Mouse (Mus musculus) olfactory bulb, adult 2 months (tissue): ENCODE results near the gene Zfp839. TPM values are rescaled to one million over a fixed set of nuclear protein-coding genes. Genes with fewer than 3 reads are reported as not detected.

ENCODE experiments used
- H3K27ac ChIP-seq: fragments of 200-500 bp; 2 replicates; pipeline ENCODE4 v1.5.1; 2012; ENCODE audit warnings: low read depth, low read length; ENCODE audit not compliant: insufficient read depth
- H3K4me1 ChIP-seq: fragments of 200-500 bp; 2 replicates; pipeline ENCODE4 v1.6.1; 2012; ENCODE audit warnings: low read length; ENCODE audit not compliant: control insufficient read depth, insufficient read depth
- H3K4me3 ChIP-seq: fragments of 200-500 bp; 2 replicates; pipeline ENCODE4 v1.5.1; 2012; ENCODE audit warnings: mild to moderate bottlenecking, low read depth, low read length, moderate library complexity; ENCODE audit not compliant: insufficient read depth
- CTCF ChIP-seq: fragments of 200-500 bp; IDR thresholded peaks from 2 replicates; pipeline ENCODE4 v1.5.1; 2012; ENCODE audit warnings: low read depth, mild to moderate bottlenecking, low read length, moderate library complexity; ENCODE audit not compliant: insufficient read depth
- POLR2A ChIP-seq: fragments of 200-500 bp; IDR thresholded peaks from 2 replicates; pipeline ENCODE4 v1.6.1; 2012; ENCODE audit warnings: mild to moderate bottlenecking, low read depth, low read length, moderate library complexity; ENCODE audit not compliant: insufficient read depth
- WGBS: fragments of 180-500 bp; shearing (Covaris S2); methylation state at CpG from one replicate; pipeline ENCODE4 v1.1.7; 2018; 5-methylcytosine and 5-hydroxymethylcytosine counted together
- polyA plus RNA-seq: library from polyadenylated mRNA; stranded (reverse); fragments of >200 nt; gene quantifications from 2 replicates; pipeline ENCODE4 v1.2.4, GENCODE M21; 2012; ENCODE audit warnings: low replicate concordance; ENCODE audit not compliant: missing spikeins, insufficient read depth, insufficient read length

The Zfp839 gene
- polyA plus RNA-seq, 1 experiment: not detected

DNA sequence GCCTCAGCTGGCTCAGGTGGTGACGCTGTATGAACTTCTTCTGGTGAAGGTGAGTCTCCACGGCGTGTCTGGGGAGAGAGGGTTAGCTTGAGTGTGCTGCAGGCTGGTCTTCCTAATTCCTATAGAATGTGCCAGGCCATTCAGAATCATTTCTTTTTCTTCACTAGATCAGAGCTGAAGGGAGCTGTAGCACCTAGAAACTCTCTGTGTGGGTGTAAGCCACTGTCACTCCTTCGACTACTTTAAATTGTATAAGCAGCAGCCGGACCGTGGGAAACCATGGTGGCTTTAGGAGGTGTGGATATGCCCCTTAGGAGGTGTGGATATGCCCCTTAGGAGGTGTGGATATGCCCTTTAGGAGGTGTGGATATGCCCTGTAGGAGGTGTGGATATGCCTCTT lies 14.0 kb downstream of the Zfp839 start:
- Histone ChIP-seq H3K27ac (no peak overlapping the region), H3K4me3 (no peak overlapping the region), H3K4me1 (peaks cover 24% of the 10 kb centered on the region)
- 83% methylated on average over 6 of the region's 6 CpGs for WGBS
- TF ChIP-seq POLR2A (no peak), CTCF (no peak)

DNA sequence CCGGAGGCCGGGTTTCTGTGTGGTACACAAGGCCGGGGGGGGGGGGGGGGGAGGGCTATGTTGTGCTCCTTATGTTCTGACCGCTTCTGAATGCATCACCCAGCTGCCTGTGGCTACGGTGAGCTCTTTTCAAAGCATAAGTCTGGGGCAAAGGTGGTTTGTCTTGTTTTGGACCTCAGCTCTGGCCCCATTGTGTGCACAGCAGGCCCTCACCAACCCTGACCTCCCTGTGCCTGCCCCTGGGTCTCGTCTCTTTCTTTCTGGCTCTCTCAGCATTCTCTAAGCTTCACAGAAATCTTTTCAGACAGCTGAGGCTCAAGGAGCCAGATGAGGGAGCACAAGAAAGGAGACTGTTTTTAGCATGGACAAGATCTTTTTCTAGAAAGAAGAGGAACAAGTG lies 15.5 kb downstream of the Zfp839 start:
- WGBS: 41% methylated on average over 6 of the region's 6 CpGs
- H3K4me1 ChIP-seq: peaks cover 24% of the 10 kb centered on the region
- H3K27ac ChIP-seq: peak overlapping the region; percentile 9; the same call in 1 of the 2 replicates
- TF ChIP-seq POLR2A (no peak), CTCF (no peak)
- no peak overlapping the region for H3K4me3 ChIP-seq

DNA sequence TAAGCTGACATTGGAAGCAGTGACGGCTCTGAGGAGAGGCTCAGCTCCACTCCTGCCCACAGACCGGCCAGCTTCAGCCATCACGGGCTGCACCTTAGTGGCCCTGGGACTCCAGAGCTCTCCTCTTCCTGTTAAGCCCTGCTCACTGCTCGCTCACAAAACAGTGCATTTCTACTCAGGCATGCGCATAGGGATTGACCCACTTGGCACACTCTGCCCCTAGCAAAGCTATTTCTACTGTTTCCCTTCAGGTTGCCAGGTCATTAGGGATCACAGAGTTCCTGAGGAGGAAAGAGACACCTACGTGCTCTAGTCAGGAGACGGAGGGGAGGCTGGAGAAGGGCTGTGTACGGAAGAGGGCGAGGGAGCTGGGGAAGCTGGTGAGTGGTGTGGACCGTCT lies 15.9 kb downstream of the Zfp839 start:
- WGBS: 60% methylated on average over 10 of the region's 10 CpGs
- peak overlapping the region; percentile 9; the same call in 1 of the 2 replicates for H3K27ac ChIP-seq
- TF ChIP-seq POLR2A (no peak), CTCF (no peak)
- no peak overlapping the region for H3K4me3 ChIP-seq
- H3K4me1 ChIP-seq: peaks cover 21% of the 10 kb centered on the region

DNA sequence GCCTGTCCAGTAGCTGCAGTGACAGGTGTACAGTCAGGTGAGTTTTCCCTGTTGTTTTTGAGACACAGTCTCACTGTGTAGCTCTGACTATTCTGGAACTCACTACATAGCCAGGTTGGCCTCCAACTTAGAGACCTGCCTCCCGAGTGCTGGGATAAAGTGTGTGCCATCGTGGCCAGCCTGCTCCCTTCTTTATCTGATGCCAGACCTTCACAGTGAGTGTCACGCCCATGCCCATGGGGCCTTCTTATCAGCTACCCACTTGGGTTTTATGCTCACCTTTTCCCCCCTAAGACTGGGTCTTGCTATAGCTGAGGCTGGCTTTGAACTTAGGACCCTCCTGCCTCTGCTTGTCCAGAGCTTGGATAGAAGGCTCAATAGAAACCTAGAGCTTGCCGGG lies 20.1 kb downstream of the Zfp839 start:
- H3K4me3 ChIP-seq: no peak overlapping the region
- peaks cover 11% of the 10 kb centered on the region for H3K4me1 ChIP-seq
- TF ChIP-seq POLR2A (no peak), CTCF (no peak)
- WGBS: 89% methylated on average over 4 of the region's 4 CpGs
- no peak overlapping the region for H3K27ac ChIP-seq

GRCm38 (mm10) chr12:110871247-110871646 lies 21.2 kb downstream of the Zfp839 start:
- WGBS: 95% methylated on average over 5 of the region's 5 CpGs
- Histone ChIP-seq H3K4me3 (no peak overlapping the region), H3K27ac (no peak overlapping the region), H3K4me1 (peaks cover 2% of the 10 kb centered on the region)
- TF ChIP-seq CTCF (no peak), POLR2A (no peak)

DNA sequence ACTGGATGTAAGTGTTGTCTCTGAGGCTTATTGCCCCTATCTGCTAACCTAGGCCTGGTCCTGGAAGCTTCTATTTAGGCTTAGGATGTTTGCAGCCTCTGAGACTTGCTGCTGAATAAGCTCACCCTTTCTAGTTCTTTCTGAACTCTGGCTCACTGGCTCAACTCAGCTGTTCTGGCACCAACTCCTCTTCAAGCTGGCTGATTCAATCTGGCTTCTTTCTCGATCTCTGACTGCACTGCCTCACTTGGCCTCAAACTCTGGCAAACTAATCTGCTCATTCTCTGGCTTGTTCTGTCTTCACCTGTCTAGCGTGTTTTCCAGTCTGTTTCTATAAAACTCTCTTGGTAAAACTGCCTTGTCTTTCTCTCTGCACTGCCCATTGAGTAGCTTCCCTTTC lies 25.3 kb downstream of the Zfp839 start:
- H3K4me3 ChIP-seq: no peak overlapping the region
- H3K4me1 ChIP-seq: no peaks in the 10 kb centered on the region; the same call in 1 of the 2 replicates
- no peak overlapping the region for H3K27ac ChIP-seq
- 74% methylated on average over 2 of the region's 2 CpGs for WGBS
- no peak for TF ChIP-seq CTCF
- TF ChIP-seq POLR2A: no peak

DNA sequence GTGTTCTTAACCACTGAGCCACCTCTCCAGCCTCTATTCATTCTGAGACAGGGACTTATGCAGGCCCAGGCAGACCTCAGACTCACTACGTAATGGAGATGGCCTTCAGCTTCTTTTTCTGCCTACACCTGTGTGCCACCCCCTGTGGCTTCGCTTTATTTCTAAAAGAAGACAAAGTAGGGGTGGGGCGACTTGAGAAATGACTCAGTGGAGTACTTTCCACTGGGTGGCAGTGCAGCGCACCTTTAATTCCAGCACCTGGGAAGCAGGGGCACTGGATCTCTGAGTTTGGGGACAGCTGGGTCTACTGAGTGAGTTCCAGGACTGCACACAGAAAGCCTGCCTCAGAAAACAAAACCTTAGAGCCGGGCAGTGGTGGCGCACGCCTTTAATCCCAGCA lies 32.2 kb downstream of the Zfp839 start:
- TF ChIP-seq CTCF (no peak), POLR2A (no peak)
- H3K27ac ChIP-seq: no peak overlapping the region
- no peaks in the 10 kb centered on the region; the same call in 1 of the 2 replicates for H3K4me1 ChIP-seq
- 85% methylated on average over 7 of the region's 7 CpGs for WGBS
- no peak overlapping the region for H3K4me3 ChIP-seq

- Histone ChIP-seq H3K4me3 (no peak overlapping the region), H3K4me1 (peaks cover 4% of the 10 kb centered on the region; the same call in 1 of the 2 replicates), H3K27ac (no peak overlapping the region)
- WGBS: 96% methylated on average over 2 of the region's 2 CpGs
- TF ChIP-seq POLR2A (no peak), CTCF (no peak)
These were observed 35.2 kb downstream of the Zfp839 start for GRCm38 (mm10) chr12:110885251-110885650.

- Histone ChIP-seq H3K4me3 (peak overlapping the region; percentile 92), H3K4me1 (peaks cover 4% of the 10 kb centered on the region; the same call in 1 of the 2 replicates), H3K27ac (no peak overlapping the region)
- 31% methylated on average over 12 of the region's 12 CpGs for WGBS
- TF ChIP-seq POLR2A (no peak), CTCF (no peak)
These were observed 38.1 kb downstream of the Zfp839 start for GRCm38 (mm10) chr12:110888106-110888505.

DNA sequence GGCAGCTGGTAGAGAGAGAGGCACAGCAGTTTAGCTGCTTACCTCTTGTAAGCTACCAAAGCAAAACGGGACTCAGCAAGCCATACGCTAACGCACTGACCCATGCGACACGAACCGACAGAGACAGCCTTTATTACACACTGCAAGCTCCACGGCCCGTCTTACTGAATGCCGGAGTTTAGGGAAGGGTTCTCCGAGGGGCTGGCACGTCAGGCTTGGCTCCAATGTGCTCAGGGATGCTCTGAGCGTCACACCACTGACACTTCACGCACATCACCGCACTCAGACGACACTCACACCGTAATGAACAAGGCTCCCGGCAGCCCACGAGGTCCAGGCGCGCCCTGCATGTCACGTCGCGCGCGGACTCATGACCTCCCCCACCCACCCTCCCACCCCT lies 38.6 kb downstream of the Zfp839 start:
- TF ChIP-seq CTCF: no peak
- TF ChIP-seq POLR2A: no peak
- Histone ChIP-seq H3K4me1 (peaks cover 4% of the 10 kb centered on the region; the same call in 1 of the 2 replicates), H3K4me3 (peak overlapping the region; percentile 92), H3K27ac (no peak overlapping the region)
- under 1% methylated on average over 25 of the region's 25 CpGs for WGBS
